Mouse (Mus musculus) liver, embryonic 14.5 days (tissue): ENCODE results near the gene Nod2.

Experiments used
- CTCF ChIP-seq: IDR thresholded peaks from 2 replicates; pipeline ENCODE4 v1.5.1; 2016; ENCODE audit warnings: antibody characterized with exemption, low read depth, control low read depth
- EP300 ChIP-seq: IDR thresholded peaks from 2 replicates; pipeline ENCODE4 v1.6.1; 2016; ENCODE audit warnings: antibody characterized with exemption, low read depth

- TF ChIP-seq CTCF (no peak), EP300 (no peak)
Observed at GRCm38 (mm10) chr8:88626940-88627264, 20.2 kb upstream of the Nod2 start.
